Mouse (Mus musculus) kidney, adult 2 months (tissue): ENCODE results near the gene Gabrr3.
A peak's percentile ranks its signal among the peaks of the same experiment; 100 is the strongest.

Source experiments
- CTCF ChIP-seq: fragments of 200-500 bp; conservative IDR thresholded peaks from 2 replicates; pipeline ENCODE4 v1.5.1; 2011; ENCODE audit warnings: low read depth, mild to moderate bottlenecking, control low read depth, low read length, moderate library complexity, mixed read lengths; ENCODE audit not compliant: insufficient read depth, insufficient read length
- POLR2A ChIP-seq: fragments of 200-500 bp; IDR thresholded peaks from one replicate; pipeline ENCODE4 v1.6.1; 2011; ENCODE audit warnings: low read depth, low read length, control low read depth

- TF ChIP-seq CTCF (peak; percentile 29; the same call in 1 of the 2 replicates), POLR2A (no peak)
Measured at GRCm38 (mm10) chr16:59401102-59401501, 6.0 kb upstream of the Gabrr3 start.
